Mouse (Mus musculus): ENCODE measurements around the gene Ddah1. TPM values are rescaled to one million over a fixed set of nuclear protein-coding genes. Genes with fewer than 3 reads are reported as not detected.

Ddah1 gene
- 10 to 100 TPM; 15.5 to 15.9 TPM for total RNA-seq (2021)

GRCm38 (mm10) chr3:145758561-145759378 lies at the start of gene Ddah1:
Gene Ddah1, plus strand, starts transcription at chr3:145758675.
- peak; percentile 73 for DNase-seq

- no peak for DNase-seq
These were observed 42.6 kb upstream of the Ddah1 start for GRCm38 (mm10) chr3:145715923-145716322.

GRCm38 (mm10) chr3:145719660-145720059 lies 38.8 kb upstream of the Ddah1 start:
- no peak for DNase-seq

- no peak for DNase-seq
These were observed 33.4 kb upstream of the Ddah1 start for GRCm38 (mm10) chr3:145725078-145725477.

GRCm38 (mm10) chr3:145728336-145728735 lies 30.1 kb upstream of the Ddah1 start:
- DNase-seq, result no peak

GRCm38 (mm10) chr3:145729531-145729930 lies 28.9 kb upstream of the Ddah1 start:
- DNase-seq, result peak; percentile 52

GRCm38 (mm10) chr3:145730092-145730491 lies 28.4 kb upstream of the Ddah1 start:
- DNase-seq, result no peak

GRCm38 (mm10) chr3:145734857-145735256 lies 23.6 kb upstream of the Ddah1 start:
- DNase-seq, result no peak

- no peak for DNase-seq
These were observed 21.9 kb upstream of the Ddah1 start for GRCm38 (mm10) chr3:145736562-145736961.

- no peak for DNase-seq
These were observed 19.8 kb upstream of the Ddah1 start for GRCm38 (mm10) chr3:145738662-145739061.

- no peak for DNase-seq
These were observed 18.6 kb upstream of the Ddah1 start for GRCm38 (mm10) chr3:145739904-145740303.

- DNase-seq, result no peak
These were observed 15.4 kb upstream of the Ddah1 start for GRCm38 (mm10) chr3:145743050-145743449.

GRCm38 (mm10) chr3:145743476-145744027 lies 14.9 kb upstream of the Ddah1 start:
- DNase-seq, result no peak

GRCm38 (mm10) chr3:145748626-145749025 lies 9.8 kb upstream of the Ddah1 start:
- no peak for DNase-seq

- DNase-seq, result no peak
These were observed 2.0 kb upstream of the Ddah1 start for GRCm38 (mm10) chr3:145756457-145756856.

GRCm38 (mm10) chr3:145757177-145757576 lies 1.3 kb upstream of the Ddah1 start:
- no peak for DNase-seq

- DNase-seq, result no peak
These were observed 631 bp upstream of the Ddah1 start for GRCm38 (mm10) chr3:145757844-145758243.

GRCm38 (mm10) chr3:145759379-145760209 lies 1.1 kb downstream of the Ddah1 start:
- no peak for DNase-seq

- no peak for DNase-seq
These were observed 2.1 kb downstream of the Ddah1 start for GRCm38 (mm10) chr3:145760547-145760946.

- no peak for DNase-seq
These were observed 3.2 kb downstream of the Ddah1 start for GRCm38 (mm10) chr3:145761501-145762170.

- DNase-seq, result no peak
These were observed 4.6 kb downstream of the Ddah1 start for GRCm38 (mm10) chr3:145762957-145763641.

GRCm38 (mm10) chr3:145763642-145763972 lies 5.1 kb downstream of the Ddah1 start:
- DNase-seq, result no peak
